Mouse (Mus musculus): ENCODE measurements at regions not wholly inside any gene's neighbourhood (a gene's known extent, or its start where the extent isn't known, plus 50 kb on each side); places are given as distances from the start of the nearest gene placed in this dataset.
"Not testable (repeated sequence)": the region's sequence is repeated elsewhere in the genome, so short reads cannot be mapped to it uniquely, and the experiment has no call there.

GRCm38 (mm10) chr17:16860771-16861170, 203.1 kb upstream of the Zfp960 start:
- no peak for TF ChIP-seq CTCF (IDR thresholded peaks at IDR 0.05; ENCODE audit: low read depth)
- 44% methylated on average over 1 of the region's 1 CpGs for WGBS

DNA sequence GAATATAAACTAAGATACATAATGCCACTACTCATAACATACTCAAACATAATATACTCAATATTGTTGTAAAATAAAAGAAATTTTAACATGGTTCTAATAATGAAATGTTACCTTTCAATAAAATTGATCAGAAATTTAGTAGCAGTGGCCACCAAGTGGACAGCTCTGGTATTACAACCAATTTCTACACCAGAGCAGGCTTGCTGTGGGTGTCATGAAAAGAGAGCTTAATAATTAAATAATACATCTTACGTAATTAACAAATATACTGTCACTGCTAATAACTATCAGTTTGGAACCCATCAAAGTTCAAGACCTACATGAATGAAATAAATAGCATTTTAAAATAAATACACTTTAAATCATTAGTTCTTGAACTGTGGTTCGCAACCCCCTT, 163.1 kb upstream of the Zfp960 start:
- Histone ChIP-seq H3K9ac (ENCODE audit: low read depth, low read length) (no peak overlapping the region), H3K4me1 (replicated peaks; ENCODE audit: insufficient read depth, low read length) (no peaks in the 10 kb centered on the region), H3K27ac (no peak overlapping the region), H3K9me3 (replicated peaks; ENCODE audit: low read length) (no peaks in the 10 kb centered on the region), H3K4me3 (replicated peaks; ENCODE audit: low read depth, low read length) (no peak overlapping the region), H3K27me3 (ENCODE audit: insufficient read depth, low read length) (no peaks in the 10 kb centered on the region), H3K4me2 (ENCODE audit: low read length) (no peak overlapping the region), H3K36me3 (ENCODE audit: insufficient read depth, low read length) (no peaks in the 10 kb centered on the region)
- 69% methylated on average over 2 of the region's 2 CpGs for WGBS
- DNase-seq (ENCODE audit: low spot score) (peak; percentile 40), ATAC-seq (replicated peaks; ENCODE audit: low FRiP score, low read depth) (no peak)
- TF ChIP-seq CTCF (IDR thresholded peaks at IDR 0.05; ENCODE audit: low read depth): peak; percentile 68

More at GRCm38 (mm10) chr17:16860771-16861170, 203.1 kb upstream of the Zfp960 start:
- Histone ChIP-seq H3K9me3 (replicated peaks; ENCODE audit: low read length) (no peaks in the 10 kb centered on the region), H3K27ac (no peak overlapping the region), H3K4me1 (replicated peaks; ENCODE audit: insufficient read depth, low read length) (no peaks in the 10 kb centered on the region), H3K4me2 (ENCODE audit: low read length) (no peak overlapping the region), H3K9ac (ENCODE audit: low read depth, low read length) (no peak overlapping the region), H3K4me3 (replicated peaks; ENCODE audit: low read depth, low read length) (no peak overlapping the region), H3K36me3 (ENCODE audit: insufficient read depth, low read length) (no peaks in the 10 kb centered on the region), H3K27me3 (ENCODE audit: insufficient read depth, low read length) (no peaks in the 10 kb centered on the region)
- DNase-seq (ENCODE audit: low spot score): no peak
- ATAC-seq (replicated peaks; ENCODE audit: low FRiP score, low read depth): no peak

DNA sequence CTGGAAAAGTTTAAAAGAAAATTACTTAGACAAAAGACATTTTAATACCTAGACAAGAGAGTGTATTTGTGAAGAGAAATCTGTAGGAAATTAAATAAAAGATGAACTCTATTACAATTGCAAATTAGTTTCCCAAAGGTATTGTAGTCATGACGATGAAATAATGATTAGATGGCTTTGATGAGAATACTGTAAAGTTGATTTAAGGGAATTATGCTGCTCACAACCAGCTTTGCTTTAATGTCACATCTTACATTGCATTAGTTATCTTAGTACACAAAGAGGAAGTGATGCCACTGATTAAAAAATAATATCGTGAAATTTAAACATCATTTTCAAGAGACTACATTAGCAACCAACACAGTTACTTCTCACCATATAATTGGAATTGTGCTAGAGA, 145.7 kb upstream of the Zfp960 start:
- Histone ChIP-seq H3K4me2 (ENCODE audit: low read length) (no peak overlapping the region), H3K27ac (no peak overlapping the region), H3K36me3 (ENCODE audit: insufficient read depth, low read length) (no peaks in the 10 kb centered on the region), H3K27me3 (ENCODE audit: insufficient read depth, low read length) (no peaks in the 10 kb centered on the region), H3K9ac (ENCODE audit: low read depth, low read length) (no peak overlapping the region), H3K4me3 (replicated peaks; ENCODE audit: low read depth, low read length) (no peak overlapping the region), H3K4me1 (replicated peaks; ENCODE audit: insufficient read depth, low read length) (no peaks in the 10 kb centered on the region), H3K9me3 (replicated peaks; ENCODE audit: low read length) (no peaks in the 10 kb centered on the region)
- no peak for DNase-seq (ENCODE audit: low spot score)
- no peak for ATAC-seq (replicated peaks; ENCODE audit: low FRiP score, low read depth)
- 93% methylated on average over 2 of the region's 2 CpGs for WGBS
- TF ChIP-seq CTCF (IDR thresholded peaks at IDR 0.05; ENCODE audit: low read depth): no peak

- no peak overlapping the region for H3K9ac ChIP-seq (ENCODE audit: low read depth, low read length)
- no peaks in the 10 kb centered on the region for H3K36me3 ChIP-seq (ENCODE audit: insufficient read depth, low read length)
- DNase-seq (ENCODE audit: low spot score): peak; percentile 26
- H3K27ac ChIP-seq: no peak overlapping the region
- no peaks in the 10 kb centered on the region for H3K9me3 ChIP-seq (replicated peaks; ENCODE audit: low read length)
- ATAC-seq (replicated peaks; ENCODE audit: low FRiP score, low read depth): no peak
- no peaks in the 10 kb centered on the region for H3K4me1 ChIP-seq (replicated peaks; ENCODE audit: insufficient read depth, low read length)
- TF ChIP-seq CTCF (IDR thresholded peaks at IDR 0.05; ENCODE audit: low read depth): peak; percentile 60
- H3K4me2 ChIP-seq (ENCODE audit: low read length): no peak overlapping the region
- H3K27me3 ChIP-seq (ENCODE audit: insufficient read depth, low read length): no peaks in the 10 kb centered on the region
- H3K4me3 ChIP-seq (replicated peaks; ENCODE audit: low read depth, low read length): no peak overlapping the region
Measured at GRCm38 (mm10) chr17:16926200-16926599, 137.7 kb upstream of the Zfp960 start.

- H3K4me1 ChIP-seq (replicated peaks; ENCODE audit: insufficient read depth, low read length); H3K9me3 ChIP-seq (replicated peaks; ENCODE audit: low read length); H3K27me3 ChIP-seq (ENCODE audit: insufficient read depth, low read length); H3K36me3 ChIP-seq (ENCODE audit: insufficient read depth, low read length): not testable (repeated sequence)
- peak; percentile 98 for DNase-seq (ENCODE audit: low spot score)
- ATAC-seq (replicated peaks; ENCODE audit: low FRiP score, low read depth): peak; percentile 100
- H3K9ac ChIP-seq (ENCODE audit: low read depth, low read length): 0 out of 2 replicates have a peak overlapping the region, but pooled peaks have one; percentile 42
- peak overlapping the region; percentile 32 for H3K4me3 ChIP-seq (replicated peaks; ENCODE audit: low read depth, low read length)
- H3K4me2 ChIP-seq (ENCODE audit: low read length): peak overlapping the region; percentile 34
- 2% methylated on average over 21 of the region's 26 CpGs for WGBS
- peak overlapping the region; percentile 13; the same call in 1 of the 2 replicates for H3K27ac ChIP-seq
Measured at GRCm38 (mm10) chr17:16951092-16952016, 112.6 kb upstream of the Zfp960 start.

- H3K4me1 ChIP-seq (replicated peaks; ENCODE audit: insufficient read depth, low read length); H3K36me3 ChIP-seq (ENCODE audit: insufficient read depth, low read length); H3K27me3 ChIP-seq (ENCODE audit: insufficient read depth, low read length); H3K9ac ChIP-seq (ENCODE audit: low read depth, low read length); DNase-seq (ENCODE audit: low spot score); H3K27ac ChIP-seq; H3K4me3 ChIP-seq (replicated peaks; ENCODE audit: low read depth, low read length); H3K9me3 ChIP-seq (replicated peaks; ENCODE audit: low read length); ATAC-seq (replicated peaks; ENCODE audit: low FRiP score, low read depth): not testable (repeated sequence)
- WGBS: 27% methylated on average over 2 of the region's 2 CpGs
- peak overlapping the region; percentile 34 for H3K4me2 ChIP-seq (ENCODE audit: low read length)
Measured at GRCm38 (mm10) chr17:16952146-16952545, 111.8 kb upstream of the Zfp960 start.

DNA sequence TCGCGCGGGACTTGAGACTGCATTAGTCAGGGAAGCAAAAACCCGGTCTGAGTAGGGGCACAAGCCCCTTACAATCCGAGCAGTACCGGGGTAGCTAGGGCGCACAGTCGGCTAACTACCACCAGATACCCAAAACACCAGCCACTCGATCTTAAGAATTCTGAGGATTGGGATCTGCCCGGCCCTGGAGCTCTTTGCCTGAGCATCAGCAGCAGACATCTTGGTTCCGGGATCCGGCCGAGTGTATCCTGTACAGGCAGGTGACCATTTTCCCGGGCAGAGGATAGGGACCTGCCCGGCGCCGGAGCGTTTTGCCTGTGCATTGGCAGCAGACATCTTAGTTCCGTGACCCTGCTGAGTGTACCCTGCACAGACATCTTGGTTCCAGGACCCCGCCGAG, 66.7 kb upstream of the Zfp960 start:
- 86% methylated on average over 21 of the region's 21 CpGs for WGBS
- not testable (repeated sequence) for H3K9me3 ChIP-seq (replicated peaks; ENCODE audit: low read length); DNase-seq (ENCODE audit: low spot score); H3K27ac ChIP-seq; H3K27me3 ChIP-seq (ENCODE audit: insufficient read depth, low read length); ATAC-seq (replicated peaks; ENCODE audit: low FRiP score, low read depth); H3K9ac ChIP-seq (ENCODE audit: low read depth, low read length); H3K36me3 ChIP-seq (ENCODE audit: insufficient read depth, low read length); H3K4me1 ChIP-seq (replicated peaks; ENCODE audit: insufficient read depth, low read length); H3K4me2 ChIP-seq (ENCODE audit: low read length); H3K4me3 ChIP-seq (replicated peaks; ENCODE audit: low read depth, low read length)

- H3K27me3 ChIP-seq (ENCODE audit: insufficient read depth, low read length); H3K36me3 ChIP-seq (ENCODE audit: insufficient read depth, low read length); H3K4me1 ChIP-seq (replicated peaks; ENCODE audit: insufficient read depth, low read length); H3K9me3 ChIP-seq (replicated peaks; ENCODE audit: low read length): not testable (repeated sequence)
- Histone ChIP-seq H3K27ac (peak overlapping the region; percentile 71), H3K4me2 (ENCODE audit: low read length) (peak overlapping the region; percentile 64), H3K9ac (ENCODE audit: low read depth, low read length) (peak overlapping the region; percentile 49), H3K4me3 (replicated peaks; ENCODE audit: low read depth, low read length) (peak overlapping the region; percentile 51)
- ATAC-seq (replicated peaks; ENCODE audit: low FRiP score, low read depth): peak; percentile 100
- DNase-seq (ENCODE audit: low spot score): peak; percentile 98
- WGBS: 1% methylated on average over 16 of the region's 16 CpGs
Measured at GRCm38 (mm10) chr17:17004632-17005265, 59.2 kb upstream of the Zfp960 start.

GRCm38 (mm10) chr17:17005267-17005666, 58.6 kb upstream of the Zfp960 start:
- not testable (repeated sequence) for H3K36me3 ChIP-seq (ENCODE audit: insufficient read depth, low read length); H3K4me1 ChIP-seq (replicated peaks; ENCODE audit: insufficient read depth, low read length); H3K27me3 ChIP-seq (ENCODE audit: insufficient read depth, low read length); H3K9me3 ChIP-seq (replicated peaks; ENCODE audit: low read length)
- WGBS: 3% methylated on average over 11 of the region's 11 CpGs
- Histone ChIP-seq H3K9ac (ENCODE audit: low read depth, low read length) (peak overlapping the region; percentile 49), H3K4me3 (replicated peaks; ENCODE audit: low read depth, low read length) (peak overlapping the region; percentile 51), H3K27ac (peak overlapping the region; percentile 71), H3K4me2 (ENCODE audit: low read length) (peak overlapping the region; percentile 64)
- peak; percentile 16 for DNase-seq (ENCODE audit: low spot score)
- peak; percentile 23; the same call in 1 of the 2 replicates for ATAC-seq (replicated peaks; ENCODE audit: low FRiP score, low read depth)
